9 mouse cellular contexts compared by ENCODE assay signal in genomic region chr6:122892442-122893049, GRCm38 (mm10). TPM values are rescaled to one million over a fixed set of nuclear protein-coding genes. Genes with fewer than 3 reads are reported as not detected.
DNase-seq lines count a peak whose midpoint lies in the region; ATAC-seq and TF ChIP-seq lines count a peak whose summit lies in the region.
"Had no signal": no experiment of that assay in that cellular context is flagged by ENCODE, and none has a peak within 500 bp of the region (broad histone marks: within the 10 kb centered on the region; RNA-seq: fewer than 3 reads in every experiment).

No protein-coding gene starts in this region.

- H3K4me3 ChIP-seq in forebrain, embryonic 10.5 days: no peak overlapping the region
- no peak overlapping the region for H3K4me3 ChIP-seq in forebrain, embryonic 15.5 days
- H3K4me3 ChIP-seq in ES-E14 (ENCODE audit: insufficient read depth in 1 of 2, low read depth in 1 of 2, low read length in 2 of 2, poor library complexity in 1 of 2, severe bottlenecking in 1 of 2): no peak overlapping the region
- H3K4me3 ChIP-seq: limb, embryonic 15.5 days had no signal

- peaks cover 36% of the 10 kb centered on the region for H3K36me3 ChIP-seq in forebrain, embryonic 10.5 days (replicated peaks)
- H3K36me3 ChIP-seq in forebrain, embryonic 15.5 days: peaks cover 30% of the 10 kb centered on the region
- peaks cover 8% of the 10 kb centered on the region for H3K36me3 ChIP-seq in ES-E14 (ENCODE audit: control insufficient read depth, insufficient read depth, low read length, poor library complexity, severe bottlenecking)

- no peaks in the 10 kb centered on the region for H3K27me3 ChIP-seq in forebrain, embryonic 10.5 days (ENCODE audit: poor library complexity, severe bottlenecking)
- no peaks in the 10 kb centered on the region for H3K27me3 ChIP-seq in forebrain, embryonic 15.5 days
- H3K27me3 ChIP-seq: limb, embryonic 15.5 days had no signal

- ATAC-seq in forebrain, embryonic 15.5 days (replicated peaks): no peak

- no peaks in the 10 kb centered on the region for H3K9me3 ChIP-seq in forebrain, embryonic 10.5 days
- no peaks in the 10 kb centered on the region for H3K9me3 ChIP-seq in forebrain, embryonic 15.5 days
- H3K9me3 ChIP-seq in ES-E14 (ENCODE audit: control insufficient read depth, insufficient read depth, low read depth, low read length): no peaks in the 10 kb centered on the region
- H3K9me3 ChIP-seq: limb, embryonic 15.5 days had no signal

- 21% methylated on average over 2 of the region's 2 CpGs for WGBS in forebrain, embryonic 10.5 days
- WGBS in forebrain, embryonic 15.5 days: 9% methylated on average over 2 of the region's 2 CpGs

- no peaks in the 10 kb centered on the region for H3K4me1 ChIP-seq in forebrain, embryonic 10.5 days
- H3K4me1 ChIP-seq in forebrain, embryonic 15.5 days: no peaks in the 10 kb centered on the region
- peaks cover 0 to 2% of the 10 kb centered on the region in 2 experiments; a peak in 1 of 4 replicates for H3K4me1 ChIP-seq in ES-E14 (ENCODE audit: control insufficient read depth in 2 of 2, insufficient read depth in 2 of 2, low read length in 2 of 2, poor library complexity in 1 of 2)
- H3K4me1 ChIP-seq: limb, embryonic 15.5 days had no signal

- no peak overlapping the region for H3K27ac ChIP-seq in forebrain, embryonic 10.5 days
- no peak overlapping the region for H3K27ac ChIP-seq in forebrain, embryonic 15.5 days (replicated peaks)
- no peak overlapping the region for H3K27ac ChIP-seq in ES-E14 (ENCODE audit: insufficient read depth, low read depth, low read length, poor library complexity, severe bottlenecking)
- H3K27ac ChIP-seq: limb, embryonic 15.5 days had no signal

- no peak overlapping the region for H3K9ac ChIP-seq in forebrain, embryonic 15.5 days (replicated peaks)
- no peak overlapping the region for H3K9ac ChIP-seq in ES-E14 (ENCODE audit: insufficient read depth, low read depth, low read length, poor library complexity, severe bottlenecking)
- H3K9ac ChIP-seq: limb, embryonic 15.5 days had no signal

- H3K4me2 ChIP-seq in forebrain, embryonic 15.5 days (replicated peaks): no peak overlapping the region
- H3K4me2 ChIP-seq: limb, embryonic 15.5 days had no signal

- peak; percentile 40 for DNase-seq in forebrain, embryonic 10.5 days (ENCODE audit: extremely low spot score, low spot score)
- DNase-seq in ES-E14 (ENCODE audit: low read depth, low spot score): peak; percentile 82
- DNase-seq in cerebellum, adult 9-10 months: peak; percentile 40
- DNase-seq in frontal cortex, postnatal 36 days (ENCODE audit: low spot score in 2 of 2): peak; percentile 55 to 76
- peak; percentile 74 to 79 for DNase-seq in layer of hippocampus, postnatal 10 days (ENCODE audit: low spot score in 2 of 2)
- peak; percentile 23 to 72 for DNase-seq in lung, postnatal 4 days
- DNase-seq in right cerebral cortex, postnatal 36 days (ENCODE audit: low spot score in 2 of 2): peak; percentile 28 to 30

- in situ Hi-C loops in ES-E14 (cut with MboI; ENCODE audit: low sequenced_read_pairs in 2 of 2, unreplicated experiment in 2 of 2): no loop called here

TF ChIP-seq in ES-E14, 5 proteins besides CTCF, POLR2A, EP300 and RAD21:
- peak; percentile 96 for TF ChIP-seq ZC3H11A (IDR thresholded peaks at IDR 0.05; ENCODE audit: borderline replicate concordance, low read depth, low read length)
- no peak for TF ChIP-seq MAFK (IDR thresholded peaks at IDR 0.05; ENCODE audit: insufficient read depth, low read depth, low read length)
- no peak for TF ChIP-seq HCFC1 (IDR thresholded peaks at IDR 0.05; ENCODE audit: borderline replicate concordance, insufficient read depth, low read length)
- TF ChIP-seq CHD2 (IDR thresholded peaks at IDR 0.05; ENCODE audit: low read depth, low read length): no peak

RNA-seq across cellular contexts. Expression of gene Necap1, which starts 18.3 kb away (rescaled TPM):
- polyA plus RNA-seq in forebrain, embryonic 10.5 days (2016; fragmentation: Nextera tagmentation; extraction: Ambion mirVana): 51.1 and 52.6 TPM in 2 replicates
- 112 and 122 TPM in 2 replicates for polyA plus RNA-seq in forebrain, embryonic 15.5 days (2015; fragmentation: Nextera tagmentation; extraction: Ambion mirVana)
- total RNA-seq in ES-E14 (2012; rRNA removed): 32.9 and 40.4 TPM in 2 replicates
- total RNA-seq in layer of hippocampus, postnatal 10 days (2021): 100 to 1,000 TPM; 144 to 170 TPM

RNA-seq across cellular contexts. Expression of gene Clec4a1, which starts 29.1 kb away (rescaled TPM):
- polyA plus RNA-seq in forebrain, embryonic 10.5 days (2016; fragmentation: Nextera tagmentation; extraction: Ambion mirVana): 0.58 and 0.68 TPM in 2 replicates
- polyA plus RNA-seq in forebrain, embryonic 15.5 days (2015; fragmentation: Nextera tagmentation; extraction: Ambion mirVana): 0.39 and 0.92 TPM in 2 replicates
- not detected in 2 replicates for total RNA-seq in ES-E14 (2012; rRNA removed)
- total RNA-seq in layer of hippocampus, postnatal 10 days (2021): under 1 TPM; 0.46 to 0.56 TPM

RNA-seq across cellular contexts. Expression of gene C3ar1, which starts 36.6 kb away (rescaled TPM):
- polyA plus RNA-seq in forebrain, embryonic 10.5 days (2016; fragmentation: Nextera tagmentation; extraction: Ambion mirVana): 0.89 and 1.1 TPM in 2 replicates
- 0.89 and 1.3 TPM in 2 replicates for polyA plus RNA-seq in forebrain, embryonic 15.5 days (2015; fragmentation: Nextera tagmentation; extraction: Ambion mirVana)
- total RNA-seq in ES-E14 (2012; rRNA removed): 0.22 TPM in 1 of 2 replicates, not detected in the other
- total RNA-seq in layer of hippocampus, postnatal 10 days (2021): under 1 TPM; 0.87 TPM

RNA-seq across cellular contexts. Expression of gene Clec4a3, which starts 59.8 kb away (rescaled TPM):
- 0.36 TPM in 1 of 2 replicates, not detected in the other for polyA plus RNA-seq in forebrain, embryonic 10.5 days (2016; fragmentation: Nextera tagmentation; extraction: Ambion mirVana)
- polyA plus RNA-seq in forebrain, embryonic 15.5 days (2015; fragmentation: Nextera tagmentation; extraction: Ambion mirVana): 0.59 and 0.69 TPM in 2 replicates
- not detected in 2 replicates for total RNA-seq in ES-E14 (2012; rRNA removed)
- under 1 TPM; 0.73 to 0.85 TPM for total RNA-seq in layer of hippocampus, postnatal 10 days (2021)

Comparison
In these comparisons a context has a peak if more than half of its experiments do, and no peak if none do; other contexts are left out.
1. DNase-seq: peak in every context shown above with its lines; median percentile 82 in ES-E14; 76 in layer of hippocampus, postnatal 10 days; 66 in frontal cortex, postnatal 36 days; 48 in lung, postnatal 4 days; 40 in forebrain, embryonic 10.5 days; 40 in cerebellum, adult 9-10 months; 29 in right cerebral cortex, postnatal 36 days.